Mouse (Mus musculus) cerebellum, adult 18-20 months (tissue): ENCODE results near the gene Cass4.

Experiments used
- DNase-seq, 2 experiments: peaks; one replicate each; pipeline ENCODE4 v3.0.0; 2021

Cass4 gene

GRCm38 (mm10) chr2:172441176-172441575, 47.6 kb downstream of the Cass4 start:
- no peak for DNase-seq

GRCm38 (mm10) chr2:172445617-172446016, 52.0 kb downstream of the Cass4 start:
- DNase-seq: no peak

GRCm38 (mm10) chr2:172447317-172447716, 53.7 kb downstream of the Cass4 start:
- no peak for DNase-seq

GRCm38 (mm10) chr2:172448329-172448728, 54.7 kb downstream of the Cass4 start:
- no peak for DNase-seq

- DNase-seq: no peak
Observed at GRCm38 (mm10) chr2:172450640-172451039, 57.0 kb downstream of the Cass4 start.

GRCm38 (mm10) chr2:172452031-172452430, 58.4 kb downstream of the Cass4 start:
- DNase-seq: no peak

GRCm38 (mm10) chr2:172452458-172452857, 58.9 kb downstream of the Cass4 start:
- no peak for DNase-seq

- no peak for DNase-seq
Observed at GRCm38 (mm10) chr2:172458496-172458895, 64.9 kb downstream of the Cass4 start, which contains the start of gene Gcnt7. Gene Gcnt7, minus strand, starts transcription at chr2:172458596.

- no peak for DNase-seq
Observed at GRCm38 (mm10) chr2:172460647-172461046, 67.1 kb downstream of the Cass4 start.

GRCm38 (mm10) chr2:172462813-172463212, 69.2 kb downstream of the Cass4 start:
- no peak for DNase-seq

GRCm38 (mm10) chr2:172466427-172467132, 73.0 kb downstream of the Cass4 start:
- no peak for DNase-seq

GRCm38 (mm10) chr2:172467206-172467605, 73.6 kb downstream of the Cass4 start:
- DNase-seq: no peak

GRCm38 (mm10) chr2:172468346-172468819, 74.8 kb downstream of the Cass4 start:
- DNase-seq: peak in 1 of 2 experiments; percentile 9

GRCm38 (mm10) chr2:172472318-172472717, 78.7 kb downstream of the Cass4 start, which contains the start of gene Fam209:
Gene Fam209, plus strand, starts transcription at chr2:172472520.
- DNase-seq: no peak

- no peak for DNase-seq
Observed at GRCm38 (mm10) chr2:172473591-172473990, 80.0 kb downstream of the Cass4 start.

- no peak for DNase-seq
Observed at GRCm38 (mm10) chr2:172474970-172475369, 81.4 kb downstream of the Cass4 start.

- no peak for DNase-seq
Observed at GRCm38 (mm10) chr2:172476707-172477260, 83.2 kb downstream of the Cass4 start.

- no peak for DNase-seq
Observed at GRCm38 (mm10) chr2:172477350-172477749, 83.8 kb downstream of the Cass4 start.

GRCm38 (mm10) chr2:172477860-172478259, 84.3 kb downstream of the Cass4 start:
- peak; percentile 18 to 33 for DNase-seq

- DNase-seq: no peak
Observed at GRCm38 (mm10) chr2:172480296-172480695, 86.7 kb downstream of the Cass4 start.

- no peak for DNase-seq
Observed at GRCm38 (mm10) chr2:172481654-172482385, 88.2 kb downstream of the Cass4 start.
